Mouse (Mus musculus) midbrain, embryonic 15.5 days (tissue): ENCODE measurements at regions not wholly inside any gene's neighbourhood (a gene's known extent, or its start where the extent isn't known, plus 50 kb on each side); places are given as distances from the start of the nearest gene placed in this dataset.

ENCODE experiments used
- ATAC-seq: fragments of 200-750 bp; cut with Nextera tagmentation; replicated peaks from 2 replicates; pipeline ENCODE4 v1.8.0; 2017; ENCODE audit warnings: moderate TSS enrichment
- H3K27ac ChIP-seq: fragments of 300-500 bp; sonication (generic); 2 replicates; pipeline ENCODE4 v1.5.1; 2015; ENCODE audit warnings: mild to moderate bottlenecking, inconsistent platforms
- H3K27me3 ChIP-seq: fragments of 300-500 bp; sonication (generic); replicated peaks from 2 replicates; pipeline ENCODE4 v1.6.1; 2015; ENCODE audit warnings: inconsistent platforms
- H3K36me3 ChIP-seq: fragments of 300-500 bp; sonication (generic); replicated peaks from 2 replicates; pipeline ENCODE4 v1.6.1; 2015; ENCODE audit warnings: inconsistent platforms
- H3K4me1 ChIP-seq: fragments of 300-500 bp; sonication (generic); 2 replicates; pipeline ENCODE4 v1.6.1; 2015; ENCODE audit warnings: inconsistent platforms
- H3K4me2 ChIP-seq: fragments of 300-500 bp; sonication (generic); 2 replicates; pipeline ENCODE4 v1.6.1; 2015; ENCODE audit warnings: inconsistent platforms, mild to moderate bottlenecking, moderate library complexity
- H3K4me3 ChIP-seq: fragments of 300-500 bp; sonication (generic); 2 replicates; pipeline ENCODE4 v1.5.1; 2015; ENCODE audit warnings: mild to moderate bottlenecking, inconsistent platforms
- H3K9ac ChIP-seq: fragments of 300-500 bp; sonication (generic); 2 replicates; pipeline ENCODE4 v1.6.1; 2015; ENCODE audit warnings: mild to moderate bottlenecking, inconsistent platforms
- H3K9me3 ChIP-seq: fragments of 300-500 bp; sonication (generic); 2 replicates; pipeline ENCODE4 v1.6.1; 2016; ENCODE audit warnings: inconsistent platforms
- WGBS: fragments of 180-500 bp; shearing (Covaris S2); methylation state at CpG from one replicate; pipeline ENCODE4 v1.1.7; 2015; ENCODE audit warnings: mixed read lengths; 5-methylcytosine and 5-hydroxymethylcytosine counted together

DNA sequence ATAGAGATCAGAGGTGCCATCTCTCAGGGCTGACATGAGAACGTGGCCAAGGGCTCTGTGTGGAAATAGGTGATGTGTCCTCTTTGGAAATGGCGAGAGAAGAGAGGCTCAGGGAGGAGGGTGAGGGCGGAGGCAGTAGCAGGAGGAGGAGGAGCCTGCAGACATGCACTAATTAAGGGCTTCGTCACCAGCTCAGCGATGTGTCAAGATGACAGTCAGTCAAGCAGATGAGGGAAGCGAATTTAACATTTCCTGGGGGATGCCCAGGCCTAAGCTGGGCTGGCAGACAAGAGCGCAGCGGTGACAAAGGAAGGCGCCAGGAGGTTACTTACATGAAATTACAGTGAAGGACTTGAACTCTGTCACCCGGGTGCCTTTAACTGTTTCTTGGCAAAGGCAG lies 455.1 kb upstream of the Tbx3 start:
- no peaks in the 10 kb centered on the region for H3K9me3 ChIP-seq
- H3K27me3 ChIP-seq = no peaks in the 10 kb centered on the region
- no peak overlapping the region for H3K4me2 ChIP-seq
- H3K4me1 ChIP-seq = no peaks in the 10 kb centered on the region
- ATAC-seq = no peak
- no peak overlapping the region for H3K4me3 ChIP-seq
- no peak overlapping the region for H3K9ac ChIP-seq
- WGBS = 59% methylated on average over 10 of the region's 10 CpGs
- H3K27ac ChIP-seq = no peak overlapping the region
- H3K36me3 ChIP-seq = no peaks in the 10 kb centered on the region

- Histone ChIP-seq H3K9ac (no peak overlapping the region), H3K27ac (no peak overlapping the region), H3K9me3 (no peaks in the 10 kb centered on the region), H3K4me3 (no peak overlapping the region), H3K36me3 (no peaks in the 10 kb centered on the region), H3K4me2 (no peak overlapping the region), H3K4me1 (no peaks in the 10 kb centered on the region), H3K27me3 (no peaks in the 10 kb centered on the region)
- ATAC-seq = no peak
- WGBS = 71% methylated on average over 3 of the region's 3 CpGs
Observed at GRCm38 (mm10) chr5:119216146-119216545, 454.3 kb upstream of the Tbx3 start.

DNA sequence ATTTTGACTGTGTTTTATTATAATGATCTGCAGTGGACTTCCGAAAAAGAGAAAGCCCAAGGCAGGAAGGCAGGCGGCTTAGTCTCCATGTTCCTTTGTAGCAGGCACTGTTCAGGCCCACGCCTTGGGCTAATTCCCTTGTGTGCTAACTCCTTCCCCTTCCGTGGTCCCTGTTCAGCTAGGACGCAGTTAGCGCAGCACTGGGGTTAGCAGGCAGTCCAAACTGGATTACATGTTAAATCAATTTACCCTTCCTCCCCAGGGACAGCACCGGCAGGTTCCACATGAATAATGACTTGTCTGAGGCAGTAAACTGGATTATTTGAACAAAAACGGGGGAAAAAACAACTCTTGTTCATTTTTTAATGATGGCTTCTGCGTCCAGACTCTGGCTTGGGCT lies 453.4 kb upstream of the Tbx3 start:
- no peaks in the 10 kb centered on the region for H3K9me3 ChIP-seq
- no peak overlapping the region for H3K27ac ChIP-seq
- no peak overlapping the region for H3K4me2 ChIP-seq
- no peaks in the 10 kb centered on the region for H3K27me3 ChIP-seq
- no peak overlapping the region for H3K9ac ChIP-seq
- H3K36me3 ChIP-seq = no peaks in the 10 kb centered on the region
- no peaks in the 10 kb centered on the region for H3K4me1 ChIP-seq
- ATAC-seq = no peak
- 53% methylated on average over 9 of the region's 9 CpGs for WGBS
- no peak overlapping the region for H3K4me3 ChIP-seq

DNA sequence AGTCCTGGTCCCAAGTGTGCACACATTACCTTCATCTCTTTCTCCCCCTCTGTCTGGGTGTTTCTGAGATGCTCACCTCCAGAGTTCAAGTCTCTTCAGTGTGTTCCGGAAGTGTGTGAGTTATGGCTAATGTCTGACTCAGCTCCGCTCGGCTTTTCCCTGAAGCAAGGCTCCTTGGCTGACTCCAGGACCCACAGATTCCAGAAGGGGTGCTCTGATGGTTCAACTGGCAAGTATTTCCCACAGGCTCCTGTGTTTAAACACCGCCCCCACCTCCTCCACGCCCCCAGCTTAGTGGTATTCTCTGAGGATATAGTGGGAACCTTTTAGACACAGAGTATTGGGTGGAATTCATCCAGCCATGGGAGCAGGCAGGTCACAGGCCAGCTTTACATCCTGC lies 441.8 kb upstream of the Tbx3 start:
- H3K27me3 ChIP-seq = no peaks in the 10 kb centered on the region
- 94% methylated on average over 5 of the region's 5 CpGs for WGBS
- no peak overlapping the region for H3K27ac ChIP-seq
- no peak overlapping the region for H3K9ac ChIP-seq
- H3K36me3 ChIP-seq = no peaks in the 10 kb centered on the region
- no peaks in the 10 kb centered on the region for H3K4me1 ChIP-seq
- H3K4me2 ChIP-seq = no peak overlapping the region
- no peaks in the 10 kb centered on the region for H3K9me3 ChIP-seq
- ATAC-seq = no peak
- no peak overlapping the region for H3K4me3 ChIP-seq

- Histone ChIP-seq H3K36me3 (no peaks in the 10 kb centered on the region), H3K27ac (no peak overlapping the region), H3K9ac (no peak overlapping the region), H3K9me3 (no peaks in the 10 kb centered on the region), H3K4me1 (no peaks in the 10 kb centered on the region), H3K27me3 (no peaks in the 10 kb centered on the region), H3K4me3 (no peak overlapping the region), H3K4me2 (no peak overlapping the region)
- ATAC-seq = no peak
- 72% methylated on average over 7 of the region's 7 CpGs for WGBS
Observed at GRCm38 (mm10) chr5:119232941-119233340, 437.5 kb upstream of the Tbx3 start.

- WGBS = 89% methylated on average over 10 of the region's 10 CpGs
Observed at GRCm38 (mm10) chr5:119235884-119236283, 434.6 kb upstream of the Tbx3 start.

DNA sequence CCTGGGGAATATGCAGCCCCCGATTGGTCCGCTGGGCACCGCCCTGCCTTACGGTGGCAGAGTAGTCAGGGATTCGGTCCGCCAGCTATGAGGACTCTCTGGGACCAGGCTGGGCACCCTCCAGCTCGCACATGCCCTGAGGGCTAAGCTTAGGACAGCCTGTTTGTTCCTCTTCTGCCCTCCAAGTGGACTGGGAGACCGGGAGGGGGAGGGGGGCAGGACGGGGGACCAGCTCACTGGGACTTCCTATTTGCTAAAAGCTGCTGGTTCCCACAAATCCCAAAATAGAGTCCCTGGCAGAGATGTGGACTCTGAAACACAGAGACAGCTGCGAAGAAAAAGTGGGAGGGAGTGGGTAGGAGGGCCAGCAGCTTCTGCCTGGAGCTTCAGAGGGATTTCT lies 423.6 kb upstream of the Tbx3 start:
- no peak overlapping the region for H3K27ac ChIP-seq
- no peaks in the 10 kb centered on the region for H3K27me3 ChIP-seq
- no peaks in the 10 kb centered on the region for H3K36me3 ChIP-seq
- H3K9ac ChIP-seq = no peak overlapping the region
- H3K9me3 ChIP-seq = no peaks in the 10 kb centered on the region
- no peak overlapping the region for H3K4me2 ChIP-seq
- H3K4me3 ChIP-seq = no peak overlapping the region
- H3K4me1 ChIP-seq = no peaks in the 10 kb centered on the region
- ATAC-seq = no peak
- WGBS = 63% methylated on average over 10 of the region's 10 CpGs

More at GRCm38 (mm10) chr5:119235884-119236283, 434.6 kb upstream of the Tbx3 start:
- Histone ChIP-seq H3K4me2 (no peak overlapping the region), H3K27ac (no peak overlapping the region), H3K36me3 (no peaks in the 10 kb centered on the region), H3K9ac (no peak overlapping the region), H3K27me3 (no peaks in the 10 kb centered on the region), H3K4me1 (no peaks in the 10 kb centered on the region), H3K4me3 (no peak overlapping the region), H3K9me3 (no peaks in the 10 kb centered on the region)
- no peak for ATAC-seq

DNA sequence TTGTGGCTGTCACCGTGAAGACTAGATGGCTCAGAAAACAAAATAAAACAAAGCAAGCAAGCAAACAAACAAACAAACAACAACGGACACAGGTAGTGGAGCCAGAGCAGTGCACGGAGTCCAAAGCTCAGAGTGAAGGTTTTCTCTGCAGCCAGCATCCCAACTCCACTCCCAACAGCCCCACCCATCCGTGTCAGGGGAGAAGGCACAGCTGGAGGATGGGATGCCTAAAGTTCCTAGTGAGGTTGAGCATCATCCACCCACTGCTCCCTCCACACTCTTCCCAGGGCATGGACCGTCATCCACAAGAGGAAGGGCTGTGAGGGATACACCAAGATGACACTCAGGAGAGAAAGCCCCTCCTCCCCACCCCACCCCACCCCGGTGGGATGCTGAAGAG lies 421.8 kb upstream of the Tbx3 start:
- no peaks in the 10 kb centered on the region for H3K27me3 ChIP-seq
- no peaks in the 10 kb centered on the region for H3K36me3 ChIP-seq
- no peak overlapping the region for H3K27ac ChIP-seq
- 86% methylated on average over 6 of the region's 6 CpGs for WGBS
- H3K9me3 ChIP-seq = no peaks in the 10 kb centered on the region
- H3K9ac ChIP-seq = no peak overlapping the region
- H3K4me1 ChIP-seq = no peaks in the 10 kb centered on the region
- no peak for ATAC-seq
- no peak overlapping the region for H3K4me2 ChIP-seq
- no peak overlapping the region for H3K4me3 ChIP-seq

GRCm38 (mm10) chr5:119249124-119249718 lies 421.2 kb upstream of the Tbx3 start:
- Histone ChIP-seq H3K36me3 (no peaks in the 10 kb centered on the region), H3K9ac (no peak overlapping the region), H3K27me3 (no peaks in the 10 kb centered on the region), H3K4me2 (no peak overlapping the region), H3K4me1 (no peaks in the 10 kb centered on the region), H3K27ac (no peak overlapping the region), H3K9me3 (no peaks in the 10 kb centered on the region), H3K4me3 (no peak overlapping the region)
- WGBS = 84% methylated on average over 6 of the region's 6 CpGs
- no peak for ATAC-seq

- Histone ChIP-seq H3K27ac (no peak overlapping the region), H3K27me3 (no peaks in the 10 kb centered on the region), H3K4me2 (no peak overlapping the region), H3K4me1 (no peaks in the 10 kb centered on the region), H3K9me3 (no peaks in the 10 kb centered on the region), H3K36me3 (no peaks in the 10 kb centered on the region), H3K4me3 (no peak overlapping the region), H3K9ac (no peak overlapping the region)
- no peak for ATAC-seq
- WGBS = 36% methylated on average over 9 of the region's 9 CpGs
Observed at GRCm38 (mm10) chr5:119251311-119252047, 419.0 kb upstream of the Tbx3 start.

- Histone ChIP-seq H3K9ac (no peak overlapping the region), H3K9me3 (no peaks in the 10 kb centered on the region), H3K36me3 (no peaks in the 10 kb centered on the region), H3K4me3 (no peak overlapping the region), H3K27ac (no peak overlapping the region), H3K27me3 (no peaks in the 10 kb centered on the region), H3K4me1 (no peaks in the 10 kb centered on the region), H3K4me2 (no peak overlapping the region)
- WGBS = 17% methylated on average over 21 of the region's 21 CpGs
- no peak for ATAC-seq
Observed at GRCm38 (mm10) chr5:119257374-119258120, 412.9 kb upstream of the Tbx3 start.

DNA sequence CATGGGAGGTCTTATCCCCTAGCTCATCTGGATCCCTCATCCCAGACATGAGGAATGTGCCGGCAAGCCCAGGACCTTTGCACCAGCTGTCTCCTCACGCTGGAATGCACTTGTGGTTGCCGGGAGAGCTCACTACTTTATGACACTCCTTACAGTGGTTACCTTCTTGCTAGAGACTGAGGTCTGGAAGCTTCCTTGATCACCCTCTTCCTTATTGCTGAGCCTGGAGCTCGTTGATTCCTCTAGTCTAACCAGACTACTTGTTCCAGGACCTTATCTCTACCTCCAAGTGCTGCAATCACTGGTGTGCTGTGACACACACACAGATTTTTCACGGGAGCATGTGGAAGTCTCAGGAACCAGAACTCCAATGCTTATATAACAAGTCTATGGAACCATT lies 411.6 kb upstream of the Tbx3 start:
- no peak overlapping the region for H3K4me2 ChIP-seq
- 86% methylated on average over 5 of the region's 5 CpGs for WGBS
- no peak for ATAC-seq

More for the DNA sequence above, 411.6 kb upstream of the Tbx3 start:
- Histone ChIP-seq H3K9ac (no peak overlapping the region), H3K27me3 (no peaks in the 10 kb centered on the region), H3K4me3 (no peak overlapping the region), H3K27ac (no peak overlapping the region), H3K4me1 (no peaks in the 10 kb centered on the region), H3K36me3 (no peaks in the 10 kb centered on the region), H3K9me3 (no peaks in the 10 kb centered on the region)
